Mouse (Mus musculus): ENCODE measurements at regions not wholly inside any gene's neighbourhood (a gene's known extent, or its start where the extent isn't known, plus 50 kb on each side); places are given as distances from the start of the nearest gene placed in this dataset.

DNA sequence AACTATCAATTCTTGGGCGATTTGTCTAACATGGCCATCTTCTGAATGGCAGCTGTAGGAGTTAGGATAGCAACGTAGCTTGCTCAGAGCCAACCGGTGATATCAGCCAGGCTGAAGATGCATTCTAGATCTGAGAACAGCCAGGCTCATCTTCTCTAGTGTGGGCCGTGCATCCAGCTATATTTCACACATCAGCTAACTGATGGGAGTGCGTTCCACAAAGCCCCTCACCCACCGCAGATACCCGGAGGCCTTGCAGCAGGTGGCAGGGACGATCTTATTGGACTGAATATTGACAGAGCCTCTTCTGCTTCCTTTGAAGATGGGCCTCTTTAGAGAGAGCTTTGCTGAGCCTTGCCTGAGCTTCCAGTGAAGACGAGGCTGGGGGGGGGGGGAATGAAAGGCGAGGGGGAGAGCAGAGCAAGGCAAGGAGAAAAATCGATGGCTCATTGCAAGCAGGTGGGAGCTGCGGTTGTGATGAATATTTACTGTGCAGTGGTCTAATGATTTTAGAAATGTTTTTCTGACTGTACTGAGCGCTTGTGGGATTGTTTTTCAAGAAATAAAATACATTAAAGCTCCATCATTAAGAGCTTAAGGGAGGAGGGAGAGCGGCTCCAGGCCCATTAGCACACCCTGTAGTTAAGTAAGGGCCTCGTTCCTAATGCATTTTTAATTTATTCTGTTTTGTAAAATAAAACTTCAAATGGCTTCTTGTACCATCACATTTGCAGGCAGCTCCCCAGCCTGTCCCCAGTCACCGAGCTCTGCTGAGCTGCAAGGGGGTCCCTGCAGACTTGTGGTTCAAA, 97.8 kb upstream of the Kcnd3 start:
- no peaks in the 10 kb centered on the region for H3K4me1 ChIP-seq (ENCODE audit: control insufficient read depth in 2 of 2, insufficient read depth in 2 of 2, low read length in 2 of 2, poor library complexity in 1 of 2)
- DNase-seq (ENCODE audit: low read depth, low spot score): no peak
- no peak overlapping the region for H3K9ac ChIP-seq (ENCODE audit: insufficient read depth, low read depth, low read length, poor library complexity, severe bottlenecking)
- in situ Hi-C loops (cut with MboI; ENCODE audit: low sequenced_read_pairs in 2 of 2, unreplicated experiment in 2 of 2): no loop called here
- H3K9me3 ChIP-seq (ENCODE audit: control insufficient read depth, insufficient read depth, low read depth, low read length): no peaks in the 10 kb centered on the region
- TF ChIP-seq MAFK (IDR thresholded peaks at IDR 0.05; ENCODE audit: insufficient read depth, low read depth, low read length) (no peak), CHD2 (IDR thresholded peaks at IDR 0.05; ENCODE audit: low read depth, low read length) (no peak), ZNF384 (IDR thresholded peaks at IDR 0.05; ENCODE audit: low read depth, low read length) (no peak), HCFC1 (IDR thresholded peaks at IDR 0.05; ENCODE audit: borderline replicate concordance, insufficient read depth, low read length) (no peak), ZC3H11A (IDR thresholded peaks at IDR 0.05; ENCODE audit: borderline replicate concordance, low read depth, low read length) (no peak)
- H3K4me3 ChIP-seq (ENCODE audit: insufficient read depth in 1 of 2, low read depth in 1 of 2, low read length in 2 of 2, poor library complexity in 1 of 2, severe bottlenecking in 1 of 2): no peak overlapping the region
- no peaks in the 10 kb centered on the region for H3K36me3 ChIP-seq (ENCODE audit: control insufficient read depth, insufficient read depth, low read length, poor library complexity, severe bottlenecking)
- no peak overlapping the region for H3K27ac ChIP-seq (ENCODE audit: insufficient read depth, low read depth, low read length, poor library complexity, severe bottlenecking)

DNA sequence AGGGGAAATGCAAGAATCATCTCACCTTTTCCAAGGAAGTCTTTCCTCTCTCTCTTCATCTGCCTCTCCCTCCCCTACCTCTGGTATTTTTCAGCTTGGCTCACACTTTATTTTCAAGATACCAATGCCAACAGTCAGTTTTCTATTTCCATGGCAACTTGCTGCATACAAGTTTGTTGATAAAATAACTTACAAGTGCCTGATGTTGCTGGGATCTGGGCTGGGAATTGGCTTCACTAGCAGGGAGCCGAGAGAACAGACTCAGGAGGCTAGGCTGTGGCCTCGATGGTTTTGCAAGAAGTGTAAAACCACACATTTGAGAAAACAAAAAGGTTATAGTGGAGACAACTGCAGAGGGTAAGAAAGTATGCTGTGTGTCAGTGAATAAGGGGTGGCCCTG, 94.6 kb upstream of the Kcnd3 start:
- DNase-seq (ENCODE audit: low read depth, low spot score): no peak
- no peak for TF ChIP-seq ZNF384 (IDR thresholded peaks at IDR 0.05; ENCODE audit: low read depth, low read length)
- no peak for TF ChIP-seq HCFC1 (IDR thresholded peaks at IDR 0.05; ENCODE audit: borderline replicate concordance, insufficient read depth, low read length)
- no peak for TF ChIP-seq ZC3H11A (IDR thresholded peaks at IDR 0.05; ENCODE audit: borderline replicate concordance, low read depth, low read length)
- no peak for TF ChIP-seq MAFK (IDR thresholded peaks at IDR 0.05; ENCODE audit: insufficient read depth, low read depth, low read length)
- TF ChIP-seq CHD2 (IDR thresholded peaks at IDR 0.05; ENCODE audit: low read depth, low read length): no peak
- no peak overlapping the region for H3K9ac ChIP-seq (ENCODE audit: insufficient read depth, low read depth, low read length, poor library complexity, severe bottlenecking)
- H3K4me3 ChIP-seq (ENCODE audit: insufficient read depth in 1 of 2, low read depth in 1 of 2, low read length in 2 of 2, poor library complexity in 1 of 2, severe bottlenecking in 1 of 2): no peak overlapping the region
- no peak overlapping the region for H3K27ac ChIP-seq (ENCODE audit: insufficient read depth, low read depth, low read length, poor library complexity, severe bottlenecking)
- H3K4me1 ChIP-seq (ENCODE audit: control insufficient read depth in 2 of 2, insufficient read depth in 2 of 2, low read length in 2 of 2, poor library complexity in 1 of 2): no peaks in the 10 kb centered on the region
- no peaks in the 10 kb centered on the region for H3K9me3 ChIP-seq (ENCODE audit: control insufficient read depth, insufficient read depth, low read depth, low read length)
- in situ Hi-C loops (cut with MboI; ENCODE audit: low sequenced_read_pairs in 2 of 2, unreplicated experiment in 2 of 2): no loop called here
- no peaks in the 10 kb centered on the region for H3K36me3 ChIP-seq (ENCODE audit: control insufficient read depth, insufficient read depth, low read length, poor library complexity, severe bottlenecking)

DNA sequence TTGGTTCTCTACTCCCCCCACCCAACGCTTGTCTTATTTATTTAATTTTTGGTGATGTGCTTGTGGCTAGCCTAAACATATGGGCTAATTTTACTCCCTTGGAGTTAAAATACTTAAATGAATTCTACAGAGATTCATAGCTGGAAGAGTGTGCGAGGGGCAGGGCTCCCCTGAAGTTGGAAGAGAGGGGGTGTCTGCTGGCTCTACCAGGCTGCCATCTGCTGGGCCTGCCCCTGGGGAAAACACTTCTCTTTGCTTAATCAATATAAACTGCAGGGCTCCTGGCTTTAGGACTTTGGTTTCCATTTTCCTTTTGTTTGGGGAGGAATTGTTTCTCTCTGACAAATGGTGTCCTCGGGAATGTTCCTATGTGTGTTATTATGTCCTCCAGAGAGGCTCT, 92.5 kb upstream of the Kcnd3 start:
- Histone ChIP-seq H3K4me3 (ENCODE audit: insufficient read depth in 1 of 2, low read depth in 1 of 2, low read length in 2 of 2, poor library complexity in 1 of 2, severe bottlenecking in 1 of 2) (no peak overlapping the region), H3K27ac (ENCODE audit: insufficient read depth, low read depth, low read length, poor library complexity, severe bottlenecking) (no peak overlapping the region), H3K9me3 (ENCODE audit: control insufficient read depth, insufficient read depth, low read depth, low read length) (no peaks in the 10 kb centered on the region), H3K36me3 (ENCODE audit: control insufficient read depth, insufficient read depth, low read length, poor library complexity, severe bottlenecking) (no peaks in the 10 kb centered on the region), H3K4me1 (ENCODE audit: control insufficient read depth in 2 of 2, insufficient read depth in 2 of 2, low read length in 2 of 2, poor library complexity in 1 of 2) (no peaks in the 10 kb centered on the region), H3K9ac (ENCODE audit: insufficient read depth, low read depth, low read length, poor library complexity, severe bottlenecking) (no peak overlapping the region)
- TF ChIP-seq HCFC1 (IDR thresholded peaks at IDR 0.05; ENCODE audit: borderline replicate concordance, insufficient read depth, low read length) (no peak), ZNF384 (IDR thresholded peaks at IDR 0.05; ENCODE audit: low read depth, low read length) (no peak), CHD2 (IDR thresholded peaks at IDR 0.05; ENCODE audit: low read depth, low read length) (no peak), ZC3H11A (IDR thresholded peaks at IDR 0.05; ENCODE audit: borderline replicate concordance, low read depth, low read length) (no peak), MAFK (IDR thresholded peaks at IDR 0.05; ENCODE audit: insufficient read depth, low read depth, low read length) (no peak)
- no peak for DNase-seq (ENCODE audit: low read depth, low spot score)
- in situ Hi-C loops (cut with MboI; ENCODE audit: low sequenced_read_pairs in 2 of 2, unreplicated experiment in 2 of 2): no loop called here

DNA sequence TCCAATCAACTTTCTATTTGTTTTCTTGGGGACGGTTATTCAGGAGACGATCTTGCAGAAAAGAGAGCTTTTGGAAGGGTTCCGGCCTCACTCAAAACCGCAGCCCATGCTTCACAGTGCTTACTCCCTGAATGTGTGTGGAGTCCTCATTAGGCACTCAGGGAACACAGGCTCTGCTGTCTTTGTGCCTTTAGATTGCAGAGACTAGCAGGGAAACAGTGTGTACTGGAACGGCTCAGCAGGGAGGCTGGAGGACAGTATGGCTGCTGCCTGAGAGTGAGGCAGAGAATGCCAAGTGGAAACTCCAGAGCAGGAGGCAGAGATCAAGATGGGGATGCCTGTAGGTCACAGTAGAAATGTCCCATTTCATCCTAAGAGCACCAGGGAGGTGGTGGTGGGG, 87.4 kb upstream of the Kcnd3 start:
- H3K27ac ChIP-seq (ENCODE audit: insufficient read depth, low read depth, low read length, poor library complexity, severe bottlenecking): no peak overlapping the region
- H3K9me3 ChIP-seq (ENCODE audit: control insufficient read depth, insufficient read depth, low read depth, low read length): no peaks in the 10 kb centered on the region
- no peak for DNase-seq (ENCODE audit: low read depth, low spot score)
- no peak for TF ChIP-seq MAFK (IDR thresholded peaks at IDR 0.05; ENCODE audit: insufficient read depth, low read depth, low read length)
- no peak for TF ChIP-seq HCFC1 (IDR thresholded peaks at IDR 0.05; ENCODE audit: borderline replicate concordance, insufficient read depth, low read length)
- TF ChIP-seq ZNF384 (IDR thresholded peaks at IDR 0.05; ENCODE audit: low read depth, low read length): no peak
- no peak for TF ChIP-seq CHD2 (IDR thresholded peaks at IDR 0.05; ENCODE audit: low read depth, low read length)
- TF ChIP-seq ZC3H11A (IDR thresholded peaks at IDR 0.05; ENCODE audit: borderline replicate concordance, low read depth, low read length): no peak
- no peaks in the 10 kb centered on the region for H3K36me3 ChIP-seq (ENCODE audit: control insufficient read depth, insufficient read depth, low read length, poor library complexity, severe bottlenecking)
- no peak overlapping the region for H3K4me3 ChIP-seq (ENCODE audit: insufficient read depth in 1 of 2, low read depth in 1 of 2, low read length in 2 of 2, poor library complexity in 1 of 2, severe bottlenecking in 1 of 2)
- no peak overlapping the region for H3K9ac ChIP-seq (ENCODE audit: insufficient read depth, low read depth, low read length, poor library complexity, severe bottlenecking)
- no peaks in the 10 kb centered on the region for H3K4me1 ChIP-seq (ENCODE audit: control insufficient read depth in 2 of 2, insufficient read depth in 2 of 2, low read length in 2 of 2, poor library complexity in 1 of 2)
- in situ Hi-C loops (cut with MboI; ENCODE audit: low sequenced_read_pairs in 2 of 2, unreplicated experiment in 2 of 2): no loop called here
